Mouse (Mus musculus) kidney, postnatal 0 days (tissue): ENCODE data around the gene Ift122. TPM values are rescaled to one million over a fixed set of nuclear protein-coding genes. Genes with fewer than 3 reads are reported as not detected.

Experiments
- ATAC-seq: fragments of 200-750 bp; cut with Nextera tagmentation; replicated peaks from 2 replicates; pipeline ENCODE4 v1.8.0; 2017; ENCODE audit warnings: low read depth, moderate number of reproducible peaks, moderate TSS enrichment, moderate library complexity; ENCODE audit not compliant: low FRiP score
- DNase-seq: peaks from one replicate; pipeline ENCODE4 v3.0.0-alpha.2; 2016; ENCODE audit warnings: low spot score
- H3K27ac ChIP-seq: fragments of 300-500 bp; sonication (generic); 2 replicates; pipeline ENCODE4 v1.5.1; 2014; ENCODE audit warnings: mild to moderate bottlenecking
- H3K27me3 ChIP-seq: fragments of 300-500 bp; sonication (generic); 2 replicates; pipeline ENCODE4 v1.6.1; 2014; ENCODE audit warnings: low read length, mixed read lengths; ENCODE audit not compliant: insufficient read depth
- H3K36me3 ChIP-seq: fragments of 300-500 bp; sonication (generic); 2 replicates; pipeline ENCODE4 v1.6.1; 2014; ENCODE audit warnings: low read length, mixed read lengths; ENCODE audit not compliant: insufficient read depth
- H3K4me1 ChIP-seq: fragments of 300-500 bp; sonication (generic); replicated peaks from 2 replicates; pipeline ENCODE4 v1.6.1; 2014; ENCODE audit warnings: antibody characterized with exemption, low read length, mixed read lengths; ENCODE audit not compliant: insufficient read depth
- H3K4me2 ChIP-seq: fragments of 300-500 bp; sonication (generic); 2 replicates; pipeline ENCODE4 v1.6.1; 2014; ENCODE audit warnings: mild to moderate bottlenecking, low read length, moderate library complexity, mixed read lengths
- H3K4me3 ChIP-seq: fragments of 300-500 bp; sonication (generic); replicated peaks from 2 replicates; pipeline ENCODE4 v1.5.1; 2014; ENCODE audit warnings: low read depth, low read length
- H3K9ac ChIP-seq: fragments of 300-500 bp; sonication (generic); 2 replicates; pipeline ENCODE4 v1.6.1; 2014; ENCODE audit warnings: low read depth, low read length
- H3K9me3 ChIP-seq: fragments of 300-500 bp; sonication (generic); replicated peaks from 2 replicates; pipeline ENCODE4 v1.6.1; 2016; ENCODE audit warnings: low read length, inconsistent platforms, mixed read lengths
- CTCF ChIP-seq: IDR thresholded peaks from 2 replicates; pipeline ENCODE4 v1.5.1; 2016; ENCODE audit warnings: antibody characterized with exemption, low read depth, mild to moderate bottlenecking, moderate library complexity
- WGBS: fragments of 180-500 bp; shearing (Covaris S2); extraction: QIAGEN DNeasy Blood & Tissue Kit; methylation state at CpG from one replicate; pipeline ENCODE4 v1.1.7; 2014; 5-methylcytosine and 5-hydroxymethylcytosine counted together
- polyA plus RNA-seq: library from polyadenylated mRNA; unstranded; fragments of >200 nt; fragmentation: Nextera tagmentation; extraction: Ambion mirVana; gene quantifications from 2 replicates; pipeline ENCODE4 v1.2.1, GENCODE M21; 2015

Ift122 gene
- polyA plus RNA-seq, 1 experiment from 2014 or later = 14.9 TPM

DNA sequence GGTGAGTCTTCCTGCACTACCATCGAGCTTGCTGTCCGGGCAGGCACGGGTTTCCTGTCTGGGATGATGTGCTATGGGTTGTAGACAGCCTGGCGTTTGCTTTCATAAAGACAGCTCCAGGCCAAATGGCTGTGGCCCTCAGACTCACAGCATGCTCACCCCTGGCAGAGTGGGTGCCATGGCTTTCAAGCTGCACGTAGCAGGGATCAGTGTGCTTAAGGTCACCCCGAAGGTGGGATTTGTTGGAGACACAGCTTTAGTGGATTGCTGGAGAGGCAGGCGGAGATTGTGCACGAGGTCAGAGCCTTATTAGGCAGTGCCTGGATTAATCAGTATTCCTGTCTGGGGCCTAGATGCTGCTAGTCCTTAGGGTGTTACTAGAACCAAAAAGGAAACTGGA lies 37.3 kb downstream of the Ift122 start:
- 88% methylated on average over 8 of the region's 8 CpGs for WGBS

DNA sequence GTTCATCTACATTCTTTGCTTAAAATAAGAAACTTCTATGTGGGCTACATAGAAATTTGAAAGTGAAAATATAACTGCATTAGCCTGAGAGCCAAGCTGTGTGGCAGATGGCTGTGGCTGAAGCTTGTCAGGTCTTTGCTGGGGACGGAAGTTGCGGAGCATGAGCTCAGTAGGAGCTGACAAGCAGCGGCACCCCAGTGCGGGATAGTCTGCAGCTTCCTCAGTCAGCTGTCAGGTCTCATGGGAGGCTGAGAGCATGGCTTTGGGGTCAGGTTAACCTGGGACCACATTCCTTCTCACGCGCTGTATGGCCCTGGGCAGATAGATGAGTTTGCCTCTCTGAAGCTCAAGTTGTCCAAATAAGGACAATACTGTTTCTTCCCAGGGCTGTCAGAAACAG lies 37.8 kb downstream of the Ift122 start:
- TF ChIP-seq CTCF = no peak
- Histone ChIP-seq H3K27me3 (no peaks in the 10 kb centered on the region), H3K9me3 (no peaks in the 10 kb centered on the region), H3K9ac (no peak overlapping the region), H3K4me1 (no peaks in the 10 kb centered on the region), H3K4me3 (no peak overlapping the region), H3K4me2 (no peak overlapping the region), H3K27ac (peak overlapping the region; percentile 36; the same call in 1 of the 2 replicates), H3K36me3 (peaks cover 19% of the 10 kb centered on the region; the same call in 1 of the 2 replicates)
- 65% methylated on average over 6 of the region's 6 CpGs for WGBS
- ATAC-seq (no peak), DNase-seq (no peak)

More for the DNA sequence above, 37.3 kb downstream of the Ift122 start:
- no peaks in the 10 kb centered on the region for H3K27me3 ChIP-seq
- H3K4me2 ChIP-seq = no peak overlapping the region
- H3K9ac ChIP-seq = no peak overlapping the region
- no peak overlapping the region for H3K4me3 ChIP-seq
- ATAC-seq (no peak), DNase-seq (no peak)
- no peaks in the 10 kb centered on the region for H3K4me1 ChIP-seq
- no peaks in the 10 kb centered on the region for H3K9me3 ChIP-seq
- H3K27ac ChIP-seq = 0 out of 2 replicates have a peak overlapping the region, but pooled peaks have one; percentile 36
- H3K36me3 ChIP-seq = peaks cover 19% of the 10 kb centered on the region; the same call in 1 of the 2 replicates
- no peak for TF ChIP-seq CTCF

- Histone ChIP-seq H3K4me2 (no peak overlapping the region), H3K4me1 (no peaks in the 10 kb centered on the region), H3K4me3 (no peak overlapping the region), H3K36me3 (peaks cover 19% of the 10 kb centered on the region; the same call in 1 of the 2 replicates), H3K27me3 (no peaks in the 10 kb centered on the region), H3K27ac (0 out of 2 replicates have a peak overlapping the region, but pooled peaks have one; percentile 25), H3K9ac (no peak overlapping the region), H3K9me3 (no peaks in the 10 kb centered on the region)
- ATAC-seq = no peak
- 63% methylated on average over 8 of the region's 8 CpGs for WGBS
- peak; percentile 55 for DNase-seq
- TF ChIP-seq CTCF = no peak
Observed at GRCm38 (mm10) chr6:115891497-115892061, 38.3 kb downstream of the Ift122 start.

DNA sequence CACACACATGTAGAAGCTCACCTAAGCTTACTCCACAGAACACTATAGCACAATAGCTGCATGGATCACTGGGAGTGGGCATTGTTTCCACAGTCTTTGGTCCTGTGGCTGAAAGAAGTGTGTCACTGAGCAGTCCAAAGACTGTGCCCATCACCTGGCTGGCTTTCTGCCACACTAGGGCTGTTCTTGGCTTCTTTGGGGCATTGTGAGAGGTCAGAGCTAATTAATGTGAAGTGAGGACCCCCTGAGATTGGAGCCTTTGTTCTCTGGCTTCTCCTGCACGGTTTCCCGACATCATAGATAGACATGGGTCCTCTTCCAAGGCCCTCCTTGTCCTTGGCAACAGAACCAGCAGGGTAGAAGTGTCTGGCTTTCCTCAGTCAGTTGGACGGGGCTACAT lies 39.1 kb downstream of the Ift122 start:
- H3K4me1 ChIP-seq = no peaks in the 10 kb centered on the region
- H3K4me3 ChIP-seq = no peak overlapping the region
- no peaks in the 10 kb centered on the region for H3K27me3 ChIP-seq
- H3K36me3 ChIP-seq = peaks cover 19% of the 10 kb centered on the region; the same call in 1 of the 2 replicates
- no peak overlapping the region for H3K4me2 ChIP-seq
- DNase-seq = no peak
- no peaks in the 10 kb centered on the region for H3K9me3 ChIP-seq
- H3K27ac ChIP-seq = no peak overlapping the region
- no peak for ATAC-seq
- no peak overlapping the region for H3K9ac ChIP-seq
- TF ChIP-seq CTCF = no peak
- 78% methylated on average over 3 of the region's 3 CpGs for WGBS

DNA sequence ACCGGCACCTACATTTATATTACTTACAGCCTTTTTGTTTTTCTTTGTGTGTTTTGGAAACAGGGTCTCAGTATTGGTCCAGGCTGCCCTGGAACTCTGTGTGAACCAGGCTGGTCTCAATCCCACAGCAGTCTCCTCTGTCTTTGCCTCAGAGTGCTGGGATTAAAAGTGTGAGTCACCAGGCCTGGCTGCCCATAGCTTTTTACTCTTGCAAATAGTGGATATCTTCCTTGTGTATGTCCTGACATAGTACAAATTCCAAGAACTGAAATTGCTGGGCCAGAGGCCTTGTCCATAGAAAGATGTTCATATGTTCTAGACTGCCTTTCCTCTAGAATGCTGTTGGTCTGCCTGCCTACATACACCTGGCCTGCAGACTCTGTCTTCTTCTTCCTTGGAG lies 43.1 kb downstream of the Ift122 start:
- Histone ChIP-seq H3K36me3 (peaks cover 24% of the 10 kb centered on the region; the same call in 1 of the 2 replicates), H3K27ac (no peak overlapping the region), H3K27me3 (no peaks in the 10 kb centered on the region), H3K9ac (no peak overlapping the region), H3K4me1 (peaks cover 2% of the 10 kb centered on the region; the same call in 1 of the 2 replicates), H3K9me3 (no peaks in the 10 kb centered on the region), H3K4me3 (no peak overlapping the region), H3K4me2 (no peak overlapping the region)
- WGBS = 78% methylated on average over 1 of the region's 1 CpGs
- no peak for ATAC-seq
- DNase-seq = no peak
- no peak for TF ChIP-seq CTCF

- Histone ChIP-seq H3K4me2 (no peak overlapping the region), H3K9me3 (no peaks in the 10 kb centered on the region), H3K27ac (no peak overlapping the region), H3K4me1 (peaks cover 5% of the 10 kb centered on the region; the same call in 1 of the 2 replicates), H3K27me3 (no peaks in the 10 kb centered on the region), H3K9ac (no peak overlapping the region), H3K4me3 (no peak overlapping the region), H3K36me3 (peaks cover 24% of the 10 kb centered on the region; the same call in 1 of the 2 replicates)
- no peak for TF ChIP-seq CTCF
- no peak for ATAC-seq
- DNase-seq = no peak
- WGBS = 77% methylated on average over 4 of the region's 4 CpGs
Observed at GRCm38 (mm10) chr6:115897117-115897516, 43.8 kb downstream of the Ift122 start.
